Mouse (Mus musculus): Measurements from ENCODE around the gene Slc38a6. TPM values are rescaled to one million over a fixed set of nuclear protein-coding genes. Genes with fewer than 3 reads are reported as not detected.

The Slc38a6 gene
- polyA plus RNA-seq, 2 experiments: 13.1 to 37.6 TPM

- no peak for TF ChIP-seq POLR2A (IDR thresholded peaks at IDR 0.05; ENCODE audit: borderline replicate concordance, extremely low read depth, insufficient read depth, insufficient read length)
- Histone ChIP-seq H3K27ac (replicated peaks; ENCODE audit: low read depth, low read length) (0 out of 2 replicates have a peak overlapping the region, but pooled peaks have one; percentile 10), H3K36me3 (ENCODE audit: control insufficient read depth, insufficient read depth, low read length) (no peaks in the 10 kb centered on the region), H3K27me3 (ENCODE audit: control insufficient read depth, insufficient read depth, low read length) (0 out of 2 replicates have a peak, but pooled peaks cover 4% of the 10 kb centered on the region), H3K4me3 (replicated peaks; ENCODE audit: low read length) (no peak overlapping the region), H3K9me3 (ENCODE audit: control insufficient read depth, low read length) (no peaks in the 10 kb centered on the region), H3K4me2 (replicated peaks; ENCODE audit: low read depth, low read length, severe bottlenecking) (no peak overlapping the region), H3K9ac (ENCODE audit: low read depth, low read length, severe bottlenecking) (no peak overlapping the region), H3K4me1 (ENCODE audit: control insufficient read depth, insufficient read depth, low read length) (peaks cover 25% of the 10 kb centered on the region)
- ATAC-seq (ENCODE audit: low FRiP score, low read depth): no peak
- DNase-seq (ENCODE audit: low spot score): no peak
- 70% methylated on average over 11 of the region's 11 CpGs for WGBS
These were observed 116.5 kb downstream of the Slc38a6 start for GRCm38 (mm10) chr12:73402851-73403665.

Other genes with a start within 250 kb of the Slc38a6 start
- gene Six1, start 232.9 kb upstream of the Slc38a6 start, polyA plus RNA-seq (2012; rRNA removed): 37.6 and 43.1 TPM in 2 replicates
- 44.5 and 44.6 TPM in 2 replicates for gene Six1, start 232.9 kb upstream of the Slc38a6 start, polyA plus RNA-seq (2014; fragmentation: Nextera tagmentation; extraction: Ambion mirVana)
- 6.6 and 8.7 TPM in 2 replicates for gene Six4, start 173.3 kb upstream of the Slc38a6 start, polyA plus RNA-seq (2012; rRNA removed)
- gene Six4, start 173.3 kb upstream of the Slc38a6 start, polyA plus RNA-seq (2014; fragmentation: Nextera tagmentation; extraction: Ambion mirVana): 6.6 and 7.0 TPM in 2 replicates
- gene Mnat1, start 163.1 kb upstream of the Slc38a6 start, polyA plus RNA-seq (2012; rRNA removed): 21.3 and 31.2 TPM in 2 replicates
- gene Mnat1, start 163.1 kb upstream of the Slc38a6 start, polyA plus RNA-seq (2014; fragmentation: Nextera tagmentation; extraction: Ambion mirVana): 44.3 and 44.7 TPM in 2 replicates
- gene Trmt5, start 69 bp upstream of the Slc38a6 start, polyA plus RNA-seq (2012; rRNA removed): 14.1 and 15.3 TPM in 2 replicates
- gene Trmt5, start 69 bp upstream of the Slc38a6 start, polyA plus RNA-seq (2014; fragmentation: Nextera tagmentation; extraction: Ambion mirVana): 14.5 and 16.6 TPM in 2 replicates